Mouse (Mus musculus) embryo, embryonic 11.5 days (tissue): Measurements from ENCODE around the gene Ccdc127.
A peak's percentile ranks its signal among the peaks of the same experiment; 100 is the strongest.

Source experiments
- DNase-seq: peaks from one replicate; pipeline ENCODE4 v3.0.0-alpha.2; 2012; ENCODE audit warnings: low read depth, low spot score

Gene Ccdc127

DNA sequence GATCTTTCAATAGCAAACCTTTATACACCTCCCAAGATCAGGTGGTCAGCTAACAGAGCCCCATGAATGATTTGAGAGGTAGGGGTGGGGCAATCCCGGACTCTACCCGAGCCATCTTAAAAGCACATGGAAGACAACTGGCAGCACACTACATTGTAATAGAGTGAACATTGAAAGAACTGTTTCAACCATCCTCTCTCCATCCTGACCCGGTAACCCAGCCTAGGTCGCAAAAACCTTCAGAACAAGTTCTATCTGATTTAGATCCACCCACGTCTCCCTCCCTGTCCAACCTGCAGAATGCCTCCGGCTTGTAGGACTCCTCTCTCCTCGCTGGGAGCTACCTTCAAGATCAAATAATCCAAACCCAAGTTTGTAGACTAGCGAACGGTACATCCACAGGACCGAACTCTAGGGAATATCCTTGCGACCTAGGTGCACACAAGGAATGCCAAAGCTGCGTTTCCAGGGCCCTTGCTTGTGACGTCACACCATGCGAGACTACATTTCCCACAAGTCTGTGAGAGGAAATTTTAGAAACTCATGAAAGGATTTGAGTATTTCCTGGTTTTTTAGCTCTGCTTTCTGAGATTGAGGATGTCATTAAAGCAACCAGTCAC, 40.4 kb downstream of the Ccdc127 start, which contains the start of gene Zfp72:
TSS of gene Zfp72 (minus strand) at position 466 of the 620 bp plus-strand sequence.
- DNase-seq: peak; percentile 57

DNA sequence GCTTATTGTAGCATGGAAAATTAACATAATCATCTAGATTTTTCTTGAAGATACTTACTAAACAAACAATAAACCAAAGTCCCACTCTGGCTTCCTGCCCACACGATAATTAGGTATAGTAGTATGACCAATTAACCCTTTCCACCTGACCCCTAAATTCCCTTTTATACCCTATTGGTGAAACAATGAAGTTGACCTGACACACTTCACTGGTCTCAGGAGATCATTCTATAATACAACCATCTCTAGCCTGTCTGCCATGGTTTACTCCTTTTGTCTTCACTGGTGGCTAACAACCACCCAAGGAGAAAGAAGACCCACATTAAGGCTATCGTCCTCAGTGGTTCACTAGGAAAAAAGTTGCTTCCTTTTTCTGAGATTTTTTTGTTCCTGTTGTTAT, 41.0 kb downstream of the Ccdc127 start:
- no peak for DNase-seq

DNA sequence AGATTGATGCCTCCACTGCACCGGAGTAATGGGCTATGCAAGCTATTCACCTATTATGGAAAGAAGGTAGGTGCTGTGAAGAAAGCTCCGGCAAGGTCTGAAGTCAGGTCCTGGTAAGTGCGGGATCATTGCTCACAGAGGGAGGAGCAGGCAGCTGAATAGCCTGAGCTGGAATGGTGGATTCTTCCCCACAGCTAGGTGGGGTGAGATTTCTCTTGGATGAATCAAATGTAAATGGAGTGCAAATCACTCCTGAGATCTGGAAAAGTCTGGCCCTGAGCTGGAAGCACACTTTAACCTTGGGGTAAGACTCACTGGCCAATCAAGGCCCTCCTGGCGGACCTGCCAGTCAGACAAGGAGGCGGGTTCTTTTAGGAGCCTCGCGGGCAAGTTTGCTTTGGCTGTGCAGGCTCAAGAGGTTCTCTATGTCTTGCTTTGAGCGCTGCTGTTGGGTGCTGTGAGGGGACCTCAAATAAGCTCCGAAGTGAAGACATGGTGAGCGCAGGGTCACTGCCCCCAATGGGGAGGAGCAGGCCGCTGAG, 49.3 kb downstream of the Ccdc127 start, which contains the start of gene Ftl1-ps1:
TSS of gene Ftl1-ps1 (plus strand) at position 397 of the 542 bp plus-strand sequence.
- no peak for DNase-seq
